Mouse (Mus musculus) CH12.LX (cell line): ENCODE measurements at regions not wholly inside any gene's neighbourhood (a gene's known extent, or its start where the extent isn't known, plus 50 kb on each side); places are given as distances from the start of the nearest gene placed in this dataset.

Source experiments
- CHD2 ChIP-seq: IDR thresholded peaks from 2 replicates; pipeline ENCODE4 v1.6.1; 2011; ENCODE audit warnings: low read length, improper control_type of control experiment
- CTCF ChIP-seq, 2 experiments: IDR thresholded peaks in 1 of 2; conservative IDR thresholded peaks in 1 of 2; 2 replicates each; pipeline ENCODE4 v1.5.1; 2011 to 2012; ENCODE audit warnings: low read depth in 2 of 2, low read length in 2 of 2, improper control_type of control experiment in 1 of 2, inconsistent platforms in 1 of 2, mild to moderate bottlenecking in 1 of 2, moderate library complexity in 1 of 2
- EP300 ChIP-seq: IDR thresholded peaks from 2 replicates; pipeline ENCODE4 v1.6.1; 2011; ENCODE audit warnings: low read length, improper control_type of control experiment
- ETS1 ChIP-seq: conservative IDR thresholded peaks from 2 replicates; pipeline ENCODE4 v1.6.1; 2012; ENCODE audit warnings: low read depth, mild to moderate bottlenecking, inconsistent platforms, low read length, improper control_type of control experiment, moderate library complexity
- JUN ChIP-seq: IDR thresholded peaks from 2 replicates; pipeline ENCODE4 v1.6.1; 2011; ENCODE audit warnings: low read depth, mild to moderate bottlenecking, low read length, improper control_type of control experiment, moderate library complexity; ENCODE audit not compliant: insufficient read depth
- JUND ChIP-seq: conservative IDR thresholded peaks from 2 replicates; pipeline ENCODE4 v1.6.1; 2011; ENCODE audit warnings: low read depth, low read length, improper control_type of control experiment
- MAX ChIP-seq: IDR thresholded peaks from 2 replicates; pipeline ENCODE4 v1.6.1; 2011; ENCODE audit warnings: low read length, improper control_type of control experiment
- ZNF384 ChIP-seq: IDR thresholded peaks from 2 replicates; pipeline ENCODE4 v1.6.1; 2012; ENCODE audit warnings: low read depth, low read length, improper control_type of control experiment, inconsistent platforms

DNA sequence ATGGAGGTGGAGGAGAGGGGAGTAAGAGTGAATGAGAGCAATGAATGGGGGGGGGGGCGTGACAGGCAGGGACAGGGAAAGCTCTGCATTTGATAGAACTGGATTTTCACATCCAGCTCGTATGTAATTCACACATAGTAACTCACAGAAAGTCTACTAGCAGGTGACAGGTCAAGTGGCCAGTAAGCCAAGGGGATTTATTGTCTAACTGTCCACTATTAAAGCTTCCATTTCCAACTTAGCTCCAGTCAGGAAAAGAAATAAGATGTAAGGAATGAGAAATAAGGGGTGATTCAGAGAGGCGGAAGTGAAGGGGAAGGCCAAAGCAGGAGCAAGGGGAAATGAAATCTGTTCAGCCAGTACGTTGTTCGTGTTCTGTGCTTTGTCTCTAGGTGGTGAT is 83.4 kb downstream of the Prlhr start:
- no peak for TF ChIP-seq CTCF (conservative IDR thresholded peaks at IDR 0.05 in 1 of 2, IDR thresholded peaks at IDR 0.05 in 1 of 2; ENCODE audit: low read depth in 2 of 2, low read length in 2 of 2)
- no peak for TF ChIP-seq JUN
- no peak for TF ChIP-seq CHD2
- TF ChIP-seq MAX = no peak
- TF ChIP-seq JUND = no peak
- TF ChIP-seq ETS1 = no peak
- no peak for TF ChIP-seq ZNF384
- no peak for TF ChIP-seq EP300
